Mouse (Mus musculus) monocyte, adult 5-6 weeks (primary cell): ENCODE results near the gene Vegfa. TPM values are rescaled to one million over a fixed set of nuclear protein-coding genes. Genes with fewer than 3 reads are reported as not detected.

Experiments
- ATAC-seq: fragments of 153-309, 156-312 bp; replicated peaks from 2 replicates; pipeline ENCODE4 v1.8.0; 2017; ENCODE audit warnings: mild to moderate bottlenecking; ENCODE audit not compliant: low TSS enrichment, insufficient number of reproducible peaks, severe bottlenecking, poor library complexity, low FRiP score
- total RNA-seq: library from RNA; stranded (forward); fragments of 200-1000, 200-491, 200-594 nt; gene quantifications from 3 replicates; pipeline ENCODE4 v1.2.3, GENCODE M21; 2017

Gene Vegfa
- 16.5 to 56.6 TPM (median 24.3 TPM) in 3 replicates for total RNA-seq

GRCm38 (mm10) chr17:46032257-46032991 is at the start of gene Vegfa:
Gene Vegfa, minus strand, starts transcription at chr17:46032369.
- peak; percentile 76 for ATAC-seq

GRCm38 (mm10) chr17:46081657-46082056 is 49.5 kb upstream of the Vegfa start:
- no peak for ATAC-seq

GRCm38 (mm10) chr17:46081042-46081441 is 48.9 kb upstream of the Vegfa start:
- no peak for ATAC-seq

GRCm38 (mm10) chr17:46080388-46080787 is 48.2 kb upstream of the Vegfa start:
- ATAC-seq: no peak

- no peak for ATAC-seq
Observed at GRCm38 (mm10) chr17:46079037-46079436, 46.9 kb upstream of the Vegfa start.

- ATAC-seq: no peak
Observed at GRCm38 (mm10) chr17:46077921-46078534, 45.9 kb upstream of the Vegfa start.

GRCm38 (mm10) chr17:46076260-46076551 is 44.0 kb upstream of the Vegfa start:
- ATAC-seq: no peak

GRCm38 (mm10) chr17:46075551-46076259 is 43.5 kb upstream of the Vegfa start:
- ATAC-seq: no peak

- peak; percentile 16; the same call in 1 of the 2 replicates for ATAC-seq
Observed at GRCm38 (mm10) chr17:46075116-46075485, 42.9 kb upstream of the Vegfa start.

- no peak for ATAC-seq
Observed at GRCm38 (mm10) chr17:46074398-46075115, 42.4 kb upstream of the Vegfa start.

- ATAC-seq: peak; percentile 94
Observed at GRCm38 (mm10) chr17:46073730-46074301, 41.6 kb upstream of the Vegfa start.

- no peak for ATAC-seq
Observed at GRCm38 (mm10) chr17:46071531-46071930, 39.4 kb upstream of the Vegfa start.

- ATAC-seq: no peak
Observed at GRCm38 (mm10) chr17:46070046-46070445, 37.9 kb upstream of the Vegfa start.

- ATAC-seq: no peak
Observed at GRCm38 (mm10) chr17:46063974-46064312, 31.8 kb upstream of the Vegfa start.

GRCm38 (mm10) chr17:46063283-46063973 is 31.3 kb upstream of the Vegfa start:
- ATAC-seq: no peak

- no peak for ATAC-seq
Observed at GRCm38 (mm10) chr17:46060253-46060652, 28.1 kb upstream of the Vegfa start.

GRCm38 (mm10) chr17:46059226-46059825 is 27.2 kb upstream of the Vegfa start:
- ATAC-seq: no peak

- ATAC-seq: no peak
Observed at GRCm38 (mm10) chr17:46056288-46056687, 24.1 kb upstream of the Vegfa start.
